In the genomic region with DNA sequence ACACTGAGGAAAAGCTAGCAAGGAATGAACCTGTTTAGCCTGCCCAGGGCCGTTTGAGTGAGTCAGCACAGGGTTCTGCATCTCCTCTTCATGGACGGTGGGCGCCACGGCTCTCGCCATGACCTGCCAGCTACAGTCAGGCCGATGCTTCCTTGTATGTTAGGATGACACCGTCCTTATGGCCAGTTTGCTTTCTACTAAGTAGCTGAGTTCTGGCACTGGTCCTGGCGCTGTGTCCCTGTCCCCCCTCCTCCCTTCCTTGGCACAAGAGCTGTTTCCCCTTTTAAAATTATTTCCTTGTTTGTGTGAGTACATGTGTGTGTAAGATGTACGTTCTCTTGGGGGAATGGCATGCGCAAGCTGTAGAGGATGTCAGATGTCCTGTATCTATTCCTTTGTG, we compare ENCODE assay signal across 35 mouse cellular contexts. TPM values are rescaled to one million over a fixed set of nuclear protein-coding genes. Genes with fewer than 3 reads are reported as not detected.
DNase-seq lines count a peak whose midpoint lies in the region; ATAC-seq and TF ChIP-seq lines count a peak whose summit lies in the region.
"Had no signal": no experiment of that assay in that cellular context is flagged by ENCODE, and none has a peak within 500 bp of the region (broad histone marks: within the 10 kb centered on the region; RNA-seq: fewer than 3 reads in every experiment).

No protein-coding gene starts in this region.

- 0 out of 2 replicates have a peak, but pooled peaks have one; percentile 14 for ATAC-seq in lung, embryonic 14.5 days (ENCODE audit: insufficient read depth)
- ATAC-seq in granulocyte monocyte progenitor cell, adult 5-6 weeks (replicated peaks; ENCODE audit: poor library complexity, severe bottlenecking), result peak; percentile 48
- ATAC-seq in liver, embryonic 12.5 days, result no peak
- 0 out of 2 replicates have a peak, but pooled peaks have one; percentile 24 for ATAC-seq in liver, postnatal 0 days
- ATAC-seq: forebrain, embryonic 13.5 days; hindbrain, postnatal 0 days; intestine, embryonic 15.5 days; midbrain, embryonic 15.5 days had no signal

- H3K9ac ChIP-seq in lung, embryonic 14.5 days, result no peak overlapping the region
- 0 out of 2 replicates have a peak overlapping the region, but pooled peaks have one; percentile 31 for H3K9ac ChIP-seq in liver, embryonic 12.5 days
- H3K9ac ChIP-seq in liver, postnatal 0 days (replicated peaks), result no peak overlapping the region
- H3K9ac ChIP-seq: forebrain, embryonic 13.5 days; heart, embryonic 15.5 days; hindbrain, embryonic 12.5 days; intestine, embryonic 15.5 days; midbrain, embryonic 15.5 days; neural tube, embryonic 15.5 days had no signal

- no peak for TF ChIP-seq CTCF in lung, embryonic 14.5 days (IDR thresholded peaks at IDR 0.05; ENCODE audit: low read depth)
- no peak for TF ChIP-seq CTCF in liver, postnatal 0 days (IDR thresholded peaks at IDR 0.05; ENCODE audit: low read depth)

- no peak overlapping the region for H3K4me2 ChIP-seq in lung, embryonic 14.5 days
- H3K4me2 ChIP-seq in liver, embryonic 12.5 days, result no peak overlapping the region
- H3K4me2 ChIP-seq in liver, postnatal 0 days (ENCODE audit: low read depth, low read length), result no peak overlapping the region
- H3K4me2 ChIP-seq: forebrain, embryonic 13.5 days; heart, embryonic 15.5 days; hindbrain, embryonic 12.5 days; intestine, embryonic 15.5 days; midbrain, embryonic 15.5 days; neural tube, embryonic 15.5 days had no signal

- no peak overlapping the region for H3K4me3 ChIP-seq in lung, embryonic 14.5 days (ENCODE audit: low read depth, low read length)
- H3K4me3 ChIP-seq in liver, embryonic 12.5 days, result no peak overlapping the region
- no peak overlapping the region for H3K4me3 ChIP-seq in liver, postnatal 0 days (ENCODE audit: low read depth, low read length)
- H3K4me3 ChIP-seq: forebrain, embryonic 13.5 days; heart, embryonic 10.5 days; heart, embryonic 15.5 days; hindbrain, embryonic 12.5 days; intestine, embryonic 15.5 days; midbrain, embryonic 10.5 days; midbrain, embryonic 15.5 days; neural tube, embryonic 15.5 days had no signal

- no peak overlapping the region for H3K27ac ChIP-seq in lung, embryonic 14.5 days (ENCODE audit: low read depth)
- H3K27ac ChIP-seq in liver, embryonic 12.5 days, result peak overlapping the region; percentile 77
- peak overlapping the region; percentile 34; the same call in 1 of the 2 replicates for H3K27ac ChIP-seq in liver, postnatal 0 days (ENCODE audit: low read depth)
- H3K27ac ChIP-seq: forebrain, embryonic 13.5 days; heart, embryonic 10.5 days; heart, embryonic 15.5 days; hindbrain, embryonic 12.5 days; hindbrain, postnatal 0 days; intestine, embryonic 15.5 days; midbrain, embryonic 10.5 days; midbrain, embryonic 15.5 days; neural tube, embryonic 15.5 days had no signal

- no peaks in the 10 kb centered on the region for H3K27me3 ChIP-seq in lung, embryonic 14.5 days (ENCODE audit: insufficient read depth, low read length)
- H3K27me3 ChIP-seq in liver, embryonic 12.5 days (replicated peaks), result no peaks in the 10 kb centered on the region
- H3K27me3 ChIP-seq in liver, postnatal 0 days (ENCODE audit: insufficient read depth, low read length), result no peaks in the 10 kb centered on the region
- H3K27me3 ChIP-seq: forebrain, embryonic 13.5 days; heart, embryonic 15.5 days; hindbrain, embryonic 12.5 days; intestine, embryonic 15.5 days; midbrain, embryonic 15.5 days; neural tube, embryonic 15.5 days had no signal

- WGBS in lung, embryonic 14.5 days, result 74% methylated on average over 10 of the region's 10 CpGs
- WGBS in liver, embryonic 12.5 days (ENCODE audit: insufficient replicate concordance), result 87% methylated on average over 10 of the region's 10 CpGs
- WGBS in liver, postnatal 0 days (ENCODE audit: insufficient replicate concordance), result 82% methylated on average over 10 of the region's 10 CpGs

- H3K36me3 ChIP-seq in lung, embryonic 14.5 days (ENCODE audit: insufficient read depth), result peaks cover 11% of the 10 kb centered on the region
- H3K36me3 ChIP-seq in liver, embryonic 12.5 days, result peaks cover 16% of the 10 kb centered on the region
- 0 out of 2 replicates have a peak, but pooled peaks cover 3% of the 10 kb centered on the region for H3K36me3 ChIP-seq in liver, postnatal 0 days (replicated peaks; ENCODE audit: insufficient read depth, low read length)

- H3K4me1 ChIP-seq in lung, embryonic 14.5 days (ENCODE audit: insufficient read depth), result no peaks in the 10 kb centered on the region
- peaks cover 57% of the 10 kb centered on the region for H3K4me1 ChIP-seq in liver, embryonic 12.5 days
- H3K4me1 ChIP-seq in liver, postnatal 0 days (ENCODE audit: insufficient read depth), result peaks cover 13% of the 10 kb centered on the region
- H3K4me1 ChIP-seq: forebrain, embryonic 13.5 days; heart, embryonic 10.5 days; heart, embryonic 15.5 days; hindbrain, embryonic 12.5 days; intestine, embryonic 15.5 days; midbrain, embryonic 10.5 days; midbrain, embryonic 15.5 days; neural tube, embryonic 15.5 days had no signal

- TF ChIP-seq EP300 in liver, postnatal 0 days (IDR thresholded peaks at IDR 0.05; ENCODE audit: low read depth), result no peak

- no peaks in the 10 kb centered on the region for H3K9me3 ChIP-seq in lung, embryonic 14.5 days (ENCODE audit: low read depth, low read length)
- H3K9me3 ChIP-seq in liver, embryonic 12.5 days (replicated peaks), result no peaks in the 10 kb centered on the region
- no peaks in the 10 kb centered on the region for H3K9me3 ChIP-seq in liver, postnatal 0 days (ENCODE audit: low read length)
- H3K9me3 ChIP-seq: forebrain, embryonic 13.5 days; heart, embryonic 10.5 days; heart, embryonic 15.5 days; hindbrain, embryonic 12.5 days; intestine, embryonic 15.5 days; midbrain, embryonic 10.5 days; midbrain, embryonic 15.5 days; neural tube, embryonic 15.5 days had no signal

- peak; percentile 44 for DNase-seq in lung, embryonic 14.5 days
- DNase-seq in lung, postnatal 4 days, result no peak
- no peak for DNase-seq in liver, postnatal 0 days
- DNase-seq in c-Kit-positive CD71-positive TER-119-positive erythroid progenitor cells, embryonic 14.5 days (ENCODE audit: low spot score), result no peak
- no peak for DNase-seq in thymus, adult 18-20 months
- DNase-seq: adrenal gland, postnatal 25 days; B cell, adult 2 months; cerebellum, adult 2 months; cerebellum, postnatal 14 days; gastrocnemius, postnatal 14 days; heart, adult 11 months; kidney, adult 8-10 months; retina, postnatal 1 day; right cerebral cortex, postnatal 14 days; thymus, postnatal 25 days had no signal

RNA-seq across cellular contexts. Expression of gene Gm10842, which starts 1.5 kb away (rescaled TPM):
- polyA plus RNA-seq in lung, embryonic 14.5 days (2014; fragmentation: Nextera tagmentation; extraction: Ambion mirVana), result not detected in 2 replicates
- not detected in 2 replicates for total RNA-seq in granulocyte monocyte progenitor cell, adult 5-6 weeks (2014; fragmentation: Nextera tagmentation)
- total RNA-seq in granulocyte monocyte progenitor cell, adult 5-6 weeks (2017), result 3.1 TPM in 1 of 2 replicates, not detected in the other
- not detected in 2 replicates for polyA plus RNA-seq in liver, embryonic 12.5 days (2016; fragmentation: Nextera tagmentation; extraction: Ambion mirVana)
- not detected in 2 replicates for polyA plus RNA-seq in liver, postnatal 0 days (2015; fragmentation: Nextera tagmentation; extraction: Ambion mirVana)
- total RNA-seq: adrenal gland, adult 18-20 months; adrenal gland, postnatal 25 days; gastrocnemius, postnatal 14 days; heart, postnatal 25 days; hindbrain, postnatal 0 days; left cerebral cortex, postnatal 10 days; liver, adult 2 months had no signal
- polyA plus RNA-seq: cerebellum, adult 2 months; cortical plate, adult 2 months; embryonic facial prominence, embryonic 14.5 days; forebrain, embryonic 13.5 days; heart, embryonic 10.5 days; heart, embryonic 15.5 days; hindbrain, embryonic 12.5 days; hindbrain, postnatal 0 days; intestine, embryonic 15.5 days; limb, embryonic 11.5 days; liver, adult 2 months; midbrain, embryonic 10.5 days; midbrain, embryonic 15.5 days; neural tube, embryonic 15.5 days; small intestine, adult 2 months; stomach, embryonic 16.5 days had no signal

RNA-seq across cellular contexts. Expression of gene Mettl2, which starts 19.0 kb away (rescaled TPM):
- 43.3 and 46.8 TPM in 2 replicates for polyA plus RNA-seq in lung, embryonic 14.5 days (2014; fragmentation: Nextera tagmentation; extraction: Ambion mirVana)
- 24.2 and 31.4 TPM in 2 replicates for total RNA-seq in granulocyte monocyte progenitor cell, adult 5-6 weeks (2014; fragmentation: Nextera tagmentation)
- total RNA-seq in granulocyte monocyte progenitor cell, adult 5-6 weeks (2017), result 19.8 and 30.5 TPM in 2 replicates
- 34.3 and 35.1 TPM in 2 replicates for polyA plus RNA-seq in liver, embryonic 12.5 days (2016; fragmentation: Nextera tagmentation; extraction: Ambion mirVana)
- polyA plus RNA-seq in liver, postnatal 0 days (2015; fragmentation: Nextera tagmentation; extraction: Ambion mirVana), result 7.7 and 9.3 TPM in 2 replicates

RNA-seq across cellular contexts. Expression of gene Tlk2, which starts 33.4 kb away (rescaled TPM):
- 26.8 and 28.0 TPM in 2 replicates for polyA plus RNA-seq in lung, embryonic 14.5 days (2014; fragmentation: Nextera tagmentation; extraction: Ambion mirVana)
- 41.2 and 62.9 TPM in 2 replicates for total RNA-seq in granulocyte monocyte progenitor cell, adult 5-6 weeks (2014; fragmentation: Nextera tagmentation)
- total RNA-seq in granulocyte monocyte progenitor cell, adult 5-6 weeks (2017), result 43.8 and 63.4 TPM in 2 replicates
- polyA plus RNA-seq in liver, embryonic 12.5 days (2016; fragmentation: Nextera tagmentation; extraction: Ambion mirVana), result 15.9 and 16.0 TPM in 2 replicates
- polyA plus RNA-seq in liver, postnatal 0 days (2015; fragmentation: Nextera tagmentation; extraction: Ambion mirVana), result 5.3 and 6.4 TPM in 2 replicates
